Mouse (Mus musculus) B cell, adult 2 months (primary cell): ENCODE results near the gene Zfp3.
A peak's percentile ranks its signal among the peaks of the same experiment; 100 is the strongest.
"Not testable (repeated sequence)": the region's sequence is repeated elsewhere in the genome, so short reads cannot be mapped to it uniquely, and the experiment has no call there.

Experiments
- DNase-seq, 2 experiments: peaks; one replicate each; pipeline ENCODE4 v3.0.0; 2022

Zfp3 gene

DNA sequence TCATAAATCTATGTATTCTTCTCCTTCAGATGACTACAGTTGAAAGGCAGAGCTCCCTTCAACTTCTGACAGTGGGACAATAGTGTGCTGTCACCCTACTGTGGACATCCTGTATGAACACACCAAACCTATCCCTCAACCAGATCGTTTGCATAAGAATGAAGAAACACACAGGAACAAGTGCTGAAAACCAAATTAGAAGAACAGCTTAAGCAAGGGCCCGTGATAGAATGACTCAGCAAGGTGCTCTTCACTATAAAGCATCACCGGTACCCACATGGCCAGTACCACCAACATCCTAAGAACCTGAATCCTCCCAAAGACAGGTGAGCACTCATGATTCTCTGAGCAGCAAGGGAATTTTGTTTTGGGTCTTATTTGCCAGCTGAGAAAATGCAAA is 3.6 kb upstream of the Zfp3 start:
- DNase-seq: not testable (repeated sequence)

DNA sequence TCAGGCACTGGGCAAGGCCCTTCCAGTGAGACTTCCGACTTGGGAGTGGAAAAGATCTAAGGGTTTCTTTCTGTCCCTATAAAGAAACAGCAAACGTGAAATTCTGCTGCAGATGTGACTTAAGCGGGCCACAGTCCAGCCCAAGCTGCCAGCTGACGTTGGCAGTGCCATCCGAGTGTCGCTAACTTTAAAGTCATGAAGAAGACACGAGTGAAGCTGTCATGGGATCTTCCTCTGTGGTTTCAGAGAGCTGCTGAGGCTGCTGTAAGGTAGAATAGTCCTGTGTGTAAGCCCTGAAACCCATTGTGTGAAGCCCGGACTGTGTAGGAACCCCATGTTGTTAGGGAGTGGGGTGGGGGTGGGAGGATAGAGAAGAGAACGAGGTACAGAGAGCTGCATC is 1.4 kb upstream of the Zfp3 start:
- DNase-seq: no peak

DNA sequence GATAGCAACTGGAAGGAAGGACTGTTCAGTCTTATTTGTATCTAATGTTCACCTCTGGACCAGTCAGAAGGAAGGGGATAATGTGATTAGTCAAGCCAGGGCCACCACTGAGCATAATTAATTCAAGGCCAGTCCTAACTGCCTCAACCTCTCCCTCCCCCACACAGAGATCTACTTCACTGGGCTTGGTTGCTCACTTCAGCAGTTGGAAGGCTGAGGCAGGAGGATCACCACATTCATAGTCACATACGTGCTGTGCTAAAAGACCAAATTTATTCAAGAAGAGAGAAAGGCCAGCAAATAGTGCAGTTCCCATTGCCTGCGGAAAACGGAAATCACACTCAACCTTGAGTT is 450 bp upstream of the Zfp3 start:
- no peak for DNase-seq

DNA sequence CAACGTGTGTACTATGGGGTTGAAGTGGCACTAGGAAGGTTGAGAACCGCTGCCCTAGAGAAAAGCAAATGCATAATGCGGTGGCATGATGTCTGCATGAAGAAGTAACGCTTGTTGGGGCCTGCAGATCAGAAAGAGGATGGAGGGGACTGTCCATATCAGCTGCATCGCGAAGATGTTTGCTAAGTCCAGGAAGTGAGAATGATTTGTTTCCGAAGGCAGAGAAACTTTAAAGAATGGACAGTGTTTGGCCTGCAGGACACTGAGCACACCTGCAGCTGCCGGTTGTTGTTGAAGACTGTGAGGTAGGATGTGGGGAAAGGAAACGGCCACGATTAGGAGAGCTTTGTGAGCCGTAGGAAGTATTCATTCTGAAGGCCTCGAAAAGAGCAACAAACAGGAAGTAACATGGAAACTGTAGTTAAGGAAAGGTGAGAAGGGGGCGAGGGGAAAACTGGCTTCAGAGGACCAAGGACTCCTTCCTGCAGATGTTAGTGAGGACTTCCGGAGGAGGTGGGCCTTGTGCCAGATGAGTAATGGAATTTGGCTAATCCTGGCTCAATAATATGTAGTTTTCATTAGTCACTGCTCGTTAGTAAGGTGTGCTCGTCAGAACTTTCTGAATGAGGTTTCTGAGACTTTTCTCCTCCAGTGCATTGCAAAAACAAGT is 1.9 kb downstream of the Zfp3 start:
- no peak for DNase-seq

DNA sequence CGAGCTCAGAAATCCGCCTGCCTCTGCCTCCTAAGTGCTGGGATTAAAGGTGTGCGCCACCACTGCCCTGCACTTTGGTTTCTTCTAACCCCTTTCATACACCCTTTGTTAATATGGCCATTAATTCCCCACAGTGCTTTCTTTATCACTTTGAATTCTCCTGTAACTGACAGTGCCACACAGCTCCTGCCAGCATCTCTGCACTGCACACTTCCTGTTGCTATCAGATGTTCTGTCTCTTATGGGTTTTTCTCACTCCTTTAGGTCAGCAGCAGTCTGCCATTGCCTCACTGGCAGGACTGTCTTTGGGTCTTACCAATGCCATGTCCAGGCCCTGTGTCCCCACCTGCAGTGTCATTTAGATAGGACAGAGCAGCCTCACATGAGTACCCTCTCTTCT is 6.8 kb downstream of the Zfp3 start:
- DNase-seq: no peak

DNA sequence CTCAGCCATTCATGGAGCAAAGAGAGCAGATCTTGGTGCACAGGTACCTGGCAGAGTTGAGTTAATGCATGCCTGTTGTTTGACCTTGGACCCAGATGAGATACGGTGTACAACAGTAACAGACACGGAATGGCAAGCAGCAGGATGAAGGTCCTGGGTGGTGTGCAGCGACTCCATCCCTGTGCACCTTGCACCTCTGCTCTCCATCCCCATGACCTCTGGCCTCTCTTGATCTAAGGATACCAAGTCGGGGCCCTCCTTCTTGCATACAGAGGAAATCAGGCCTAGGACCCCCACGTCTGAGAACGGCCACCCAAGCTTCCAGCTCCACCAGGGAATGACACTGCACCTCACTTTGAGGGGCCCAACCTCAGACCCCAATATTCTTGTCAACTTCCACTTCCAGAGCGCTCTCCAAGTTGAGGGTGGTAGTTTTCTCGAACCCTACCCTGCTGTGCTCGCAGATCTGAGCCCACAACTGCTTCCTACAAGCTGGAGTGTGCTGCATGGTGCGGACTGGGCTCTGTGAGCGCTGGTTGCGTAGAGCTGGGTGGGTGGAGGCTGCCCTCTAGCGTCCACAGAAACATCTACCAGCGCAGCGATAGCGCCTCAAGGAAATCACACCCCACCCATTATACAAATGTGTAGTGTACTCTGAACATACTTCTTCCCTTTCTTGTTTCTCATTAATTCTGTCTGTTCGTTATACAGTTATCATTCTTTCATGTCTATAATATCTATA is 13.0 kb downstream of the Zfp3 start:
- DNase-seq: peak; percentile 82 to 85

DNA sequence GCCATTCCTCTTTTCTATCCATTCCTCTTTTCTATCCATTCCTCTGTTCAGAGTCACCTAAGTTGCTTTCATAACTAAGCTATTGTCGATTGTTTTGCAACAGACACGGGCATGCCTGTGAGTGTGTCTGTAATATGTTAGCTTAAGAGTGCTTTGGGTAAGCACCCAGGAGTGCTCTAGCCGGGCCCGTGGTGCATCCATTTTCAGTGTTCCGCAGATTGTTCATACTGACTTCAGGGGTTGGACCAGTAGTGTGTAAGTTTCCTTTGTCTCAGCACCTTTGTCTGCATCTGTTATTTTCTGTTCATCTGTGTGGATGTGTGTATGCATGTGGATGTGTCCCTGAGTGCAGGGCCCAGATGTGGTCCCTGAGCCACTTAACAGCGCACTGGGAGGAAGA is 13.6 kb downstream of the Zfp3 start:
- no peak for DNase-seq

DNA sequence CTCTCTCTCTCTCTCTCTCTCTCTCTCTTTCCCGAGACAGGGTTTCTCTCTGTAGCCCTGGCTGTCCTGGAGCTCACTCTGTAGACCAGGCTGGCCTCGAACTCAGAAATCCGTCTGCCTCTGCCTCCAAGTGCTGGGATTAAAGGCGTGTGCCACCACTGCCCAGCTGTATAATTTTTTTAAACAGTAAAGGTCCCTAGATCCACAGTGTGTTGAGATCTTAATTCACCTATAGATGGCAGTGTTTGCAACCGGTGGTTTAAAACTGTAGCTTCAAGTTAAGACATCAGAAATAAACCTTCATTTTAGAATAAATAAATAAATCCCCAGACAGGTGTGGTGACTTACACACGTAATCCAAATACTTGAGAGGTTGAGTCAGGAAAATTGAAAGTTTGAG is 14.0 kb downstream of the Zfp3 start:
- DNase-seq: peak; percentile 38 to 47

DNA sequence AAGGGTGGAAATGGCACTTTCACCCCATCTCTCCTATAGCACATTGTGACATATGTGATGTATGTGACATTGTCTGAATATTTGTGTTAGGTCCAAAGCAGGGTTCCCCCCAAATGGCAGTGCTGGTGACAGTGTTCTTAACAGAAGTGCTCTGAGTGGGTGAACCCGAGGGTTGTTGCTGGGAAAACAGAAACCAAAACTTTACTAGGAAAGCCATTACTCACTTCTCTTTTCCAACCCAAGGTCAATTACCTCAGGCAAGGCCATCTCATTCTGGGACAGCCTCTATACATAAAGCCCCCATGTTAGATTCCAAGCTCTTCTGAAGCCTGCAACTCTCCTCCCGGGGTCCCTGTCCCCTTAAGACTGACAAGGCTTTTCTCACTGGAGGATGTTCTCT is 21.9 kb downstream of the Zfp3 start:
- peak in 1 of 2 experiments; percentile 21 for DNase-seq

DNA sequence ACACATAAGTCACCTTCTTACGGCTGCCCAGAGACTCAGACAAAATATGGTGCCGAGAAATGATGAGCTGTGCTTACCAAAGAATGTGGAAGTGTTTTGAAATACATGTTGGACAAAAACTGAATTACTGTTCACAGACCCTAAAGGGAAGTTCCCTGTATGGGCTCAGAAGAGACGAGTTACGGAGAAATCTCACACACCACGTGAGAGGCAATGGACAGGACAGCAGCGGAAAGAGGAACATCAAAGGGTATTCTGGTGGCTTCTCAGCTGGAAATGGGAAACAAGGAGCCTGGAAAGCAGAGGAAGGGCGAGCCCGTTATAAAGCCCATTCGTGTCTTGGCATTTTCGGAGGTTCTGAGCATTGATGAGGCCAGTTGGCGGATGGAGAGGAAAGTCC is 23.0 kb downstream of the Zfp3 start:
- DNase-seq: no peak

DNA sequence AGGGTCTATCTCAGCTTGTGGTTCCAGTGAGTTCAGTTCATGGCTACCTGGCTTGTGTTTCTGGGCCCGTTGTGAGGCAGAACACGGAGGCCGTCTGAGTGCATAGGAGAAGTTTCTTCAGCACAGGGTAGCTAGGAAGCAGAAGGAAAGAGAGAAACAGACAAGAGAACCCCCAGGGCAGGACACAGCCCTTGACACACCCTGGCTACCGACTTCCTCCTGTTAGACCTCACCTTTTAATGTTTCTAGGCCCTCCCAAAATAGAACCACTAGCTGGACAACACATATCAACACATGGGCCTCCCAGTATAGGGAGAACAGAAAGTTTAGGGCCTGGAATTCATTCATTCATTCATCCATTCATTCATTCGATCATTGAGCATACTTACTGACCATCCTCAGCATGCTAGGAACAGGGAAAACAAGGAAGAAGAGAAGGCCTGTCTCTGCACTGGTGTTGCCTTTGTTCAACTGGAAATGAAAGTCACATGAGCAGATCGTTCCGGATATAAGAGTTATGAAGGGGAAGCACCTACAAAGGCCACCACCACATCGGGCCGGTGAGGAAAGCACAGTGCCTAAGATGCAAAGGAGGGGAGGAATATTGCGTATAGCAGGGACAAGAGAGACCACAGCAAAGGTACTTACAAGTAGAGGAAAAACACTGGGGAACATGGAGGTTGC is 25.1 kb downstream of the Zfp3 start:
- DNase-seq: peak; percentile 62 to 67

DNA sequence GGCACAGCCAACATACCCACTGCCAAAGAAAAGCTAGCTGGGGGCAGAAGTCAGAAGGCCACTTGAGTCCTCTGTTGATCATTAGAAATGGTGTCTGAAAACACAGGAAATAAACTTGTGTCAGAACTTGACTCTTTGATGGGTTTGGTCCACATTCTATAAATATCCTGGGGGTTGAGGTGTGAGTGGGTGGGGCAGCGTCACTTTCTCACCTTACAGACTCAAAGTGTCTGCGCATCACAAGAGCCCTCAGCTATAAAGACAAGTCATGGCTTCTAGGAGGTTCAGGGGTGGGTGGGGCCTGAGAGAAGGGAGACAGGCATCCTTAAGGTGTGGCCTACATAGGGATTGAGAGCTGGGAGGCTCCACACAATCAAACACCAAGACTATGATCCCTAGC is 26.4 kb downstream of the Zfp3 start:
- no peak for DNase-seq

DNA sequence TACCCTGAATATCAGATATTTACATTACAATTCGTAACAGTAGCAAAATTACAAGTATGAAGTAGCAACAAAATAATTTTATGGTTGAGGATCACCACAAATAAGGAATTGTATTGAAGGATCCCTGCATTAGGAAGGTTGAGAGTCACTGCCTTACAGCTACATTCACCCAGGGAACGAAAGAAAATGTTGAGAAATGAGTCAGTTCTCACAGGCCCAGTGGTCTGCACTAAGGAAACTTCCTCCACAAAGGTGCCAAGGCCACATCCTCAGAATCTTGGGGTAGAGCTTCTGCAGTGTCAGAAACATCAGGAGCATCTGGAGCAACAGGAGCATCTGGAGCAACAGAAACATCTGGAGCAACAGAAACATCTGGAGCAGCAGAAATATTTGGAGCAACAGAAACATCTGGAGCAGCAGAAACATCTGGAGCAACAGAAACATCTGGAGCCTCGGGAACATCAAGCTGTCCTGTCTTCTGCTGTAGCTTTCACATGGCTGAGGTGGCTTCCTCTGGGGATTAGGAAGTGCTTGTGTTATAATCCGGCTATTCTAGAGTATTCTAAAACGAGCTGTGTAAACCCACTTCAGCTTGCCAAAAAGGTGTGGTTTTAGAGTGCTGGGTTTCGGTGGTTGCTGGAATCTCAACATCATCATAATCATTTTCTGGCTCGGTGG is 27.0 kb downstream of the Zfp3 start:
- no peak for DNase-seq

DNA sequence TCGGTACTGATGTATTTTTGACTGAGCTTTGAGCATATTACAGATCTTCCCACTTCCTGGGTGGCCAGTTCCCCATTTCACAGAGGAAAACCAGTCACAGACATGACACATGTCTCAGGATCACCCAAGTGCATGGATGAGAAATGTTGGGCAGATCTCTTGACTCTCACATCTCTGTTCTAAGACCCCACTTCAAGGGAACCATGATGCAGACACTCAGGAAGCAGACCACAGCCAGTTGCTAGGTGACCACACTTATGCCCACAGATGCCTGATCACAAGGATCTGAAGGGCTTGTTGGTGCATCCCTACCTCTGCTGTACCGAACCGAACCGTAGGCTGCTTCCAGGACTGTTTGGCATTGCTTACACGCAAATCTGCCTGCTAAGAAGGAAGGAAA is 27.7 kb downstream of the Zfp3 start:
- peak in 1 of 2 experiments; percentile 27 for DNase-seq

DNA sequence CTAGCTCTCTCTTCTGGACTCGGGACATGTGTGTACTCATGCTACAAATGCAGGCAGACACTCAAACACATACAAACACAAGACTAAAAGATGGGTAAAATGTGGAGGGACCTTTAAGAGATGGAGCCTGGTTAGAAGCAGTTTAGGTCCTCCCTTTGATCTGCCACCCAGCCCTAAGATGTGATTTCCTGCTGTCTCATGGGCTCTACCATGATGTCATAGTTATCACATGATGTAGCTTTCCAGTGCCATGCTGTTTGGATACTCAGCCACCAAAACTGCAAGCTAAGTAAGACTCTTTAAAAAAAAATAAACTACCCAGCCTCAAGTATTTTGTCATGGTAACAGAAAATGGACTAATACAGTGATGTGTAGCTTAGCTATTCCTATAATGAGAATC is 28.4 kb downstream of the Zfp3 start:
- no peak for DNase-seq

DNA sequence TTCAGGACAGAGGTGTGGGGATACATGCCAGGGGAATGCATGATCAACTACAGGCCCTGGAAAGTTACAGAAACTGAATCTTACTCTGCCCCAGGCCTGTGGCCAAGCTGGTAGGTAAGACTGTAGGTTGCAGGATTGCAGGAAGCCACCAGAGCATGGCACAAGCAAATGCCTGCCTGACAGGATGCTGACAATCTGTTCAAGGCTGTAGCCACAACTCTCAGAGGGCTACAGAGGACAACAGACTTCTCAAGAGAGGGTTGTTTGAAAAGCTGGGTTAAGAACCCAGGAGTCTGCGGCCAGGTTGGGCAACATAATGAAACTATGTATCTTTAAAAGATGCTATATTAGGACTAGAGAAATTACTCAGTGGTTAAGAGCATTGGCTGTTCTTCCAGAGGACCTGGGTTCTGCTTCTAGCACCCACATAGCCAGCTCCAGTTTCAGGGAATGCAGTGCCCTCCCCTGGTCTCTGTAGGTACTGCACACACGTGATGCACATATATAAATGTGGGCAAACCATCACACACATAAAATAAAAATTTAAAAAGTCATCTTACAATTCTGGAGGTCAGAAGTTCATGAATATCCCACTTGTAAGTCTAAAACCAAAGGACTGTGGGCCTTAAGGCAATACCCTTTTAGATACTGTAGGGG is 38.3 kb downstream of the Zfp3 start:
- peak; percentile 68 to 69 for DNase-seq

DNA sequence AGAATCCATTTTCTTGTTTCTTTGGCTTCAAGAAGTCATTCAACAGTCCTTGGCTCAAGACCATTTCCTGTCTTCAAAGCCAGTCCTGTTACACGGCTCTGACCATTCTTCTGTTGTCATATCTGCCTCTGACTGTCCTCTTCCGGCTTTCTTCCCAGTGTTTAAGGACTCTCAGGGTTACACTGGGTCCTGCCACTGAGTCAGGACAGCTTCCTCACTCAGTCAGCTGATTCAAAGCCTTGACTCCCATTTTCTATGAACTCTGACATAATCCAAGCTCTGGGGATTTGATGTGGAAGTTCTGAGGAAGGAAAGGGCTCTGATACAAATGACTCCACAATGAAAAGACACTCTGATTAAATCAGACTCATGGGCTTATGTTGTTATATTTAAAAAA is 38.9 kb downstream of the Zfp3 start:
- DNase-seq: no peak

DNA sequence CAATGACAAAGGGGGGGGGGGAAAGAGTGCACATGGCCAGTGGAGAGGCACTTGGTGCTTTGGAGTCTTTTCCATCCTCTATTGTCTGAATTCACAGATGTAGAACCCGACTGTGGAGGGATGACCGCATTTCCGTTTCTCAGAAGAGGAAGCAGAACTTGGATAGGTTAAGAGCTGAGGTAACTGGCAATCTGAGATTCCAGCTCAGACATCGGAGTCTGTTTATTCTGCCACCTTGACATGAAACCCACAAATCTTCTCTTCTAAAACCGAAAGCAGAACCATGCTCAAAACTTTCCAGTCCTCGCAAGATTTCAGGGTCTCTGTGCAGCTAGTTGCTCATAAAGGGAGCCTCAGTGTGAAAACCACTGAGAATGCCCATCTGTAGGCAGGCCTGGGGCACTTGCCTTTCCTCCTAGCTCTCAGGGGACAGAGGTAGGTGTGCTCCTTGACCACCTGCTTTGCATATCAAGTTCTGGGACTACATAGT is 39.7 kb downstream of the Zfp3 start:
- peak; percentile 63 to 65 for DNase-seq

DNA sequence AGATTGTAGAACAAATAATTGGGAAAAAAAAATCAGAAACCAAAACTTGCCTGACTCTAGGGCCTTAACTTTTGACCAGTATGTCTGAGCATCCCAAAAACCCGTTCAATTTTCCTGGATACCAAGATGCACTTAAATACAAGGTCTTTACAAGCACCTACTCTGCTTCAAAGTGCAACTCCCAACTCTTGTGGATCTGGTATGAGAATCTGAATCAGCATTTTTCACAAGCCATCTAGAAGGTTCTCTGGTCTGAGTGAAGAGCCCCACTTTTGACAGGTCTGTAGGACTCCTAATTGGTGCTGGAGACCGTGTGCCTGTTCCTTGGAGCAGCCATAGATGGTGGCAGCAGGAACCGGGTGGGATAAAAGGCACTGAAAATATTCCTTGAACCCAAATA is 40.4 kb downstream of the Zfp3 start:
- DNase-seq: no peak

DNA sequence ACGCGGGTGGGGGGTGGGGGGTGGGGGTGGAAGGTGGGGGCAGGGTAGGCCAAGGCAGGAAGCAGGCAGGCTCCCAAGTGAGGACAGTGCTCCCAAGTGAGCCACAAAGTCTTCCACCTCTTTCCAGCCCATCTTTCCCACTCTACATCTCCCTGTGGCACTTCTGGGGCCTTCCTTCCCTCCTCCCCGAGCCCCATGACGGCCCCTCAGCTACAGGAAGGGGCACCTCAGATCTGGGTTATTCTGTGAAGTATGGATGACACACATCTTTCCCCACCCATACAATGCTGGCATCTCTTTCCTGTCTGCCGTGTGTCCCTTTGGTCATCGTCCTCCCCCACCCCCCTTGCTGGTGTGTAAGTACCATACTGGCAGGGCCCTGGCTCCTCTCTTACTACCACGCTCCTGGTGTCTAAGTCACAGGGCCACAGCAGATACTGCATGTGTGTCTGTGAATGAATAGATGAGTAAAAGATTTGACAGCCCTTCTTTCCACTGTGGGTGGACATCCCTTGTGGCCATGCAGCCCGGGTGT is 41.7 kb downstream of the Zfp3 start:
- DNase-seq: no peak

DNA sequence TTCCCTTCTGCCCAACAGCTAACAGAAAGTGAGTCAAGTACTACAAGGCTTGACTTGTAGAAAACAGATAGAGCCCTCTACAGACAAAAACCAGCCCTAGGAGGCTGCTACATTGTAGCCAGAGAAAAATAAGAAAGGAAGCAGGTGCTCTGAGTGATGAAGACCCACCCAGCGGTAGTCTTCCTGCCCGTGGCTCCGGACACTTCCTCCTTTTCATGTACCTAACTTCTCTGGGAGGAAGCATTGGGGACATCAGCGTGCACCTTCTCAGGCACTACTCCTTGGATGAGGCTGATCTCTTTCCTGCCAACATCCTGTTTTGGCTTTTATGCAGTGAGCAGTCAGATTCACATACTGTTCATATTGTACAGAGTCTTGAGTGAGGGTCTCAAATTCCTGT is 42.7 kb downstream of the Zfp3 start:
- DNase-seq: no peak

DNA sequence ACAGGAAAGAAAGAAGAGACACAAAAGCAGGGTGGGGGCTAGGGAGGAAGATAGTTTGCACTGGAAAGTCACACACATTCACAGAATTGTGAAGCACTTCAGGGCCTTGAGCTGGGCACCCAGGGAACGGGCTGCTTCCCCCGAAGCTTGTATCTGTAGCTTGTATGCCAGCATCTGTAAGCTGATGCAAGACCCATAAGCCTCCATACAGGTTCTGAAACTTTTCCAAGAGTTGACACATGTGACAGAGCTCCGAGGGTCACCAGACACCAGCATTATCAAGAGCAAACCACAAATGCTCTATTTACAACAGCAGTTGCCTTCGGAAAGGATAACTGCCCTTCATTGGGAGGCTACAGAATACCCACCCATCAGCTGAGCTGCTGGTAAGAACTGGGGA is 43.6 kb downstream of the Zfp3 start:
- DNase-seq: no peak

DNA sequence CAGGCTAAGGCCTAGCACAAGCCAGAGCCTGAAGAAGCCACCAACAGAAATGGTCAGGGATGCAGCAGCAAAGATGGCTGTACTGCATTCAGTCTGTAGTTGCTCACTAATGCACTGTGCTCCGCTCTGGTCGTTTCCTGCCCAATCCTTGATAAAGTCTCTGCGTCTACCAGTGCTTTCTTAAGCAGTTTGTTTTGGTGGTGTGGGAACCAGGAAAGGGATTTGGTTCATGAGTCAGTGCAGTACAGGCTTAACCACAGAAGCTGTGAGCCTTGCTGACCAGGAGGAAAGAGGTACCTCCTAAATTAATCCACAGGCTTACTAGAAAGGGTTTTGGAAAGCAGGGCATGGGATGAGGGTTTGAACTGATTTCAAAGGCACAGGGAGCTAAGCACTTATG is 44.1 kb downstream of the Zfp3 start:
- no peak for DNase-seq
